Mouse (Mus musculus): Measurements from ENCODE around the gene Xylt1. TPM values are rescaled to one million over a fixed set of nuclear protein-coding genes. Genes with fewer than 3 reads are reported as not detected.

The Xylt1 gene
- polyA plus RNA-seq, 1 experiment from 2014 or later = 0.20 TPM

- no peak for ATAC-seq (ENCODE audit: low read depth)
- Histone ChIP-seq H3K27ac (no peak overlapping the region), H3K9me3 (replicated peaks) (no peaks in the 10 kb centered on the region), H3K27me3 (no peaks in the 10 kb centered on the region), H3K4me3 (replicated peaks) (no peak overlapping the region), H3K4me2 (no peak overlapping the region), H3K9ac (no peak overlapping the region), H3K4me1 (replicated peaks) (no peaks in the 10 kb centered on the region), H3K36me3 (no peaks in the 10 kb centered on the region)
- DNase-seq = no peak
- WGBS (ENCODE audit: insufficient replicate concordance) = 62% methylated on average over 3 of the region's 3 CpGs
These were observed 60.2 kb downstream of the Xylt1 start for GRCm38 (mm10) chr7:117440994-117441393.

- Histone ChIP-seq H3K9me3 (replicated peaks) (no peaks in the 10 kb centered on the region), H3K9ac (no peak overlapping the region), H3K36me3 (no peaks in the 10 kb centered on the region), H3K4me1 (replicated peaks) (no peaks in the 10 kb centered on the region), H3K4me2 (no peak overlapping the region), H3K4me3 (replicated peaks) (no peak overlapping the region), H3K27me3 (no peaks in the 10 kb centered on the region), H3K27ac (no peak overlapping the region)
- ATAC-seq (ENCODE audit: low read depth) (no peak), DNase-seq (no peak)
- 73% methylated on average over 2 of the region's 2 CpGs for WGBS (ENCODE audit: insufficient replicate concordance)
These were observed 61.9 kb downstream of the Xylt1 start for GRCm38 (mm10) chr7:117442639-117443038.

GRCm38 (mm10) chr7:117443215-117443614 is 62.4 kb downstream of the Xylt1 start:
- no peak overlapping the region for H3K27ac ChIP-seq
- no peak overlapping the region for H3K9ac ChIP-seq
- DNase-seq (no peak), ATAC-seq (ENCODE audit: low read depth) (no peak)
- no peaks in the 10 kb centered on the region for H3K27me3 ChIP-seq
- H3K4me3 ChIP-seq (replicated peaks) = no peak overlapping the region
- no peaks in the 10 kb centered on the region for H3K36me3 ChIP-seq
- H3K9me3 ChIP-seq (replicated peaks) = no peaks in the 10 kb centered on the region
- H3K4me1 ChIP-seq (replicated peaks) = no peaks in the 10 kb centered on the region
- 78% methylated on average over 7 of the region's 7 CpGs for WGBS (ENCODE audit: insufficient replicate concordance)
- no peak overlapping the region for H3K4me2 ChIP-seq

GRCm38 (mm10) chr7:117445471-117445870 is 64.7 kb downstream of the Xylt1 start:
- H3K27me3 ChIP-seq = no peaks in the 10 kb centered on the region
- no peak overlapping the region for H3K9ac ChIP-seq
- 43% methylated on average over 3 of the region's 3 CpGs for WGBS (ENCODE audit: insufficient replicate concordance)
- ATAC-seq (ENCODE audit: low read depth) (no peak), DNase-seq (no peak)
- no peak overlapping the region for H3K4me2 ChIP-seq
- H3K4me3 ChIP-seq (replicated peaks) = no peak overlapping the region
- no peaks in the 10 kb centered on the region for H3K4me1 ChIP-seq (replicated peaks)
- H3K27ac ChIP-seq = no peak overlapping the region
- H3K36me3 ChIP-seq = no peaks in the 10 kb centered on the region
- no peaks in the 10 kb centered on the region for H3K9me3 ChIP-seq (replicated peaks)

- no peak overlapping the region for H3K4me2 ChIP-seq
- no peaks in the 10 kb centered on the region for H3K27me3 ChIP-seq
- no peak for DNase-seq
- H3K27ac ChIP-seq = no peak overlapping the region
- H3K9me3 ChIP-seq (replicated peaks) = no peaks in the 10 kb centered on the region
- ATAC-seq (ENCODE audit: low read depth) = no peak
- WGBS (ENCODE audit: insufficient replicate concordance) = 87% methylated on average over 5 of the region's 5 CpGs
- H3K4me3 ChIP-seq (replicated peaks) = no peak overlapping the region
- H3K36me3 ChIP-seq = no peaks in the 10 kb centered on the region
- H3K9ac ChIP-seq = no peak overlapping the region
- no peaks in the 10 kb centered on the region for H3K4me1 ChIP-seq (replicated peaks)
These were observed 68.8 kb downstream of the Xylt1 start for GRCm38 (mm10) chr7:117449605-117450004.

GRCm38 (mm10) chr7:117451212-117451611 is 70.4 kb downstream of the Xylt1 start:
- H3K27me3 ChIP-seq = no peaks in the 10 kb centered on the region
- ATAC-seq (ENCODE audit: low read depth) = no peak
- H3K4me2 ChIP-seq = no peak overlapping the region

GRCm38 (mm10) chr7:117452269-117452668 is 71.5 kb downstream of the Xylt1 start:
- no peak for DNase-seq
- H3K27ac ChIP-seq = no peak overlapping the region
- ATAC-seq (ENCODE audit: low read depth) = no peak

More at GRCm38 (mm10) chr7:117451212-117451611, 70.4 kb downstream of the Xylt1 start:
- no peak for DNase-seq
- no peaks in the 10 kb centered on the region for H3K36me3 ChIP-seq
- no peak overlapping the region for H3K4me3 ChIP-seq (replicated peaks)
- no peak overlapping the region for H3K9ac ChIP-seq
- H3K27ac ChIP-seq = no peak overlapping the region
- no peaks in the 10 kb centered on the region for H3K4me1 ChIP-seq (replicated peaks)
- H3K9me3 ChIP-seq (replicated peaks) = no peaks in the 10 kb centered on the region

GRCm38 (mm10) chr7:117454789-117455548 is 74.2 kb downstream of the Xylt1 start:
- no peak overlapping the region for H3K27ac ChIP-seq
- H3K4me3 ChIP-seq (replicated peaks) = no peak overlapping the region
- H3K9me3 ChIP-seq (replicated peaks) = no peaks in the 10 kb centered on the region
- H3K9ac ChIP-seq = no peak overlapping the region
- no peaks in the 10 kb centered on the region for H3K4me1 ChIP-seq (replicated peaks)
- ATAC-seq (ENCODE audit: low read depth) (no peak), DNase-seq (no peak)
- no peaks in the 10 kb centered on the region for H3K27me3 ChIP-seq
- WGBS (ENCODE audit: insufficient replicate concordance) = 69% methylated on average over 11 of the region's 11 CpGs
- no peak overlapping the region for H3K4me2 ChIP-seq
- no peaks in the 10 kb centered on the region for H3K36me3 ChIP-seq

More at GRCm38 (mm10) chr7:117452269-117452668, 71.5 kb downstream of the Xylt1 start:
- Histone ChIP-seq H3K27me3 (no peaks in the 10 kb centered on the region), H3K4me3 (replicated peaks) (no peak overlapping the region), H3K9ac (no peak overlapping the region), H3K36me3 (no peaks in the 10 kb centered on the region), H3K4me2 (no peak overlapping the region), H3K9me3 (replicated peaks) (no peaks in the 10 kb centered on the region), H3K4me1 (replicated peaks) (no peaks in the 10 kb centered on the region)
- 46% methylated on average over 2 of the region's 2 CpGs for WGBS (ENCODE audit: insufficient replicate concordance)

GRCm38 (mm10) chr7:117462196-117462935 is 81.6 kb downstream of the Xylt1 start:
- DNase-seq (no peak), ATAC-seq (ENCODE audit: low read depth) (no peak)
- no peaks in the 10 kb centered on the region for H3K27me3 ChIP-seq
- H3K9me3 ChIP-seq (replicated peaks) = no peaks in the 10 kb centered on the region
- H3K4me2 ChIP-seq = no peak overlapping the region
- no peak overlapping the region for H3K9ac ChIP-seq
- H3K4me1 ChIP-seq (replicated peaks) = peaks cover 5% of the 10 kb centered on the region; the same call in 1 of the 2 replicates
- no peak overlapping the region for H3K27ac ChIP-seq
- no peaks in the 10 kb centered on the region for H3K36me3 ChIP-seq
- no peak overlapping the region for H3K4me3 ChIP-seq (replicated peaks)
- 31% methylated on average over 7 of the region's 7 CpGs for WGBS (ENCODE audit: insufficient replicate concordance)

GRCm38 (mm10) chr7:117464956-117465355 is 84.2 kb downstream of the Xylt1 start:
- no peak for ATAC-seq (ENCODE audit: low read depth)
- WGBS (ENCODE audit: insufficient replicate concordance) = 49% methylated on average over 4 of the region's 4 CpGs

GRCm38 (mm10) chr7:117466006-117466780 is 85.4 kb downstream of the Xylt1 start:
- Histone ChIP-seq H3K4me3 (replicated peaks) (no peak overlapping the region), H3K27ac (no peak overlapping the region), H3K4me2 (no peak overlapping the region), H3K27me3 (no peaks in the 10 kb centered on the region), H3K4me1 (replicated peaks) (peaks cover 5% of the 10 kb centered on the region; the same call in 1 of the 2 replicates), H3K9me3 (replicated peaks) (no peaks in the 10 kb centered on the region), H3K36me3 (no peaks in the 10 kb centered on the region), H3K9ac (no peak overlapping the region)
- WGBS (ENCODE audit: insufficient replicate concordance) = 66% methylated on average over 7 of the region's 7 CpGs
- ATAC-seq (ENCODE audit: low read depth) (no peak), DNase-seq (no peak)

More at GRCm38 (mm10) chr7:117464956-117465355, 84.2 kb downstream of the Xylt1 start:
- H3K36me3 ChIP-seq = no peaks in the 10 kb centered on the region
- no peak overlapping the region for H3K4me3 ChIP-seq (replicated peaks)
- H3K4me1 ChIP-seq (replicated peaks) = peaks cover 5% of the 10 kb centered on the region; the same call in 1 of the 2 replicates
- no peaks in the 10 kb centered on the region for H3K27me3 ChIP-seq
- no peak overlapping the region for H3K4me2 ChIP-seq
- H3K9ac ChIP-seq = no peak overlapping the region
- H3K9me3 ChIP-seq (replicated peaks) = no peaks in the 10 kb centered on the region
- DNase-seq = no peak
- H3K27ac ChIP-seq = no peak overlapping the region
